ENCODE assay signal across 17 mouse cellular contexts in the genomic region with DNA sequence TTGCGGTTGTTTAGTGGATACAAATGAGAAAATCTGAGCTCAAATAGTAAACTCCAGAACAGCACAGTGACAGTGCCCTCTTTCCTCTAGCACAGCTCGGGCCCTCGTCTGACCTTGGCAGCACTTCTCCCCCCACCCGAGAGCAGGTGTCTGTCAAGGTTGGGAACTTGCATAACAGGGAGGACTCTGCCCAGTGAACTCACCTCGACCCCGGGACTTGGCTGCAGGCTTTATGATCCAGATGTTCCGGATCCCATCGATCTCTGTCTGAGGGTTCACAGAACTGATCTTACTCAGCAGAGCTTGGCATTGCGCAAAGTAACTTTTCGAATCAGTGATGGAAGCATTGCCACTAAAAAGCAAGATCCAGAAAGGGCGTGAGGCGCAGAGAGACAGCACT. TPM values are rescaled to one million over a fixed set of nuclear protein-coding genes. Genes with fewer than 3 reads are reported as not detected.
DNase-seq lines count a peak whose midpoint lies in the region; ATAC-seq and TF ChIP-seq lines count a peak whose summit lies in the region.
"Had no signal": no experiment of that assay in that cellular context is flagged by ENCODE, and none has a peak within 500 bp of the region (broad histone marks: within the 10 kb centered on the region; RNA-seq: fewer than 3 reads in every experiment).

No protein-coding gene starts in this region.

- DNase-seq in R1 (ENCODE audit: low read depth, low spot score): peak; percentile 74
- DNase-seq in thymus, postnatal 0 days (ENCODE audit: low spot score): no peak
- no peak for DNase-seq in left cerebral cortex, postnatal 10 days (ENCODE audit: extremely low spot score in 1 of 2, low spot score in 2 of 2)
- no peak for DNase-seq in left cerebral cortex, postnatal 14 days (ENCODE audit: low spot score in 2 of 2)
- no peak for DNase-seq in left cerebral cortex, adult 11 months (ENCODE audit: low spot score)
- DNase-seq: cerebellum, adult 9-10 months had no signal

- peaks cover 8% of the 10 kb centered on the region for H3K27me3 ChIP-seq in E14TG2a.4 (ENCODE audit: insufficient read depth, low read length)
- no peaks in the 10 kb centered on the region for H3K27me3 ChIP-seq in intestine, postnatal 0 days (replicated peaks; ENCODE audit: control insufficient read depth, insufficient read depth, low read length)
- no peaks in the 10 kb centered on the region for H3K27me3 ChIP-seq in liver, embryonic 15.5 days
- H3K27me3 ChIP-seq: embryonic facial prominence, embryonic 13.5 days; forebrain, embryonic 15.5 days; limb, embryonic 12.5 days had no signal

- no peak overlapping the region for H3K9ac ChIP-seq in intestine, postnatal 0 days (ENCODE audit: low read depth, low read length)
- no peak overlapping the region for H3K9ac ChIP-seq in liver, embryonic 15.5 days
- H3K9ac ChIP-seq: embryonic facial prominence, embryonic 13.5 days; forebrain, embryonic 15.5 days; limb, embryonic 12.5 days had no signal

- ATAC-seq in intestine, postnatal 0 days: peak; percentile 69
- peak; percentile 67; the same call in 1 of the 2 replicates for ATAC-seq in liver, embryonic 15.5 days (ENCODE audit: insufficient read depth)
- ATAC-seq: forebrain, embryonic 15.5 days had no signal

- peaks cover 71% of the 10 kb centered on the region for H3K4me1 ChIP-seq in E14TG2a.4 (replicated peaks; ENCODE audit: low read depth, low read length)
- H3K4me1 ChIP-seq in intestine, postnatal 0 days (replicated peaks; ENCODE audit: control insufficient read depth, insufficient read depth, low read length): no peaks in the 10 kb centered on the region
- no peaks in the 10 kb centered on the region for H3K4me1 ChIP-seq in liver, embryonic 15.5 days (replicated peaks)
- H3K4me1 ChIP-seq: embryonic facial prominence, embryonic 13.5 days; forebrain, embryonic 15.5 days; limb, embryonic 12.5 days; megakaryocyte, embryonic 14.5 days had no signal

- H3K27ac ChIP-seq in intestine, postnatal 0 days (ENCODE audit: low read depth, low read length): no peak overlapping the region
- no peak overlapping the region for H3K27ac ChIP-seq in liver, embryonic 15.5 days (replicated peaks)
- H3K27ac ChIP-seq: embryonic facial prominence, embryonic 13.5 days; forebrain, embryonic 15.5 days; limb, embryonic 12.5 days had no signal

- TF ChIP-seq CTCF in E14TG2a.4 (conservative IDR thresholded peaks at IDR 0.05; ENCODE audit: low read length): no peak
- TF ChIP-seq CTCF in intestine, postnatal 0 days (IDR thresholded peaks at IDR 0.05; ENCODE audit: low read depth): no peak

- peak overlapping the region; percentile 4; the same call in 1 of the 2 replicates for H3K4me3 ChIP-seq in E14TG2a.4 (replicated peaks; ENCODE audit: low read length)
- H3K4me3 ChIP-seq in intestine, postnatal 0 days (ENCODE audit: low read depth, low read length): no peak overlapping the region
- H3K4me3 ChIP-seq in liver, embryonic 15.5 days (replicated peaks): no peak overlapping the region
- H3K4me3 ChIP-seq: embryonic facial prominence, embryonic 13.5 days; forebrain, embryonic 15.5 days; limb, embryonic 12.5 days; megakaryocyte, embryonic 14.5 days had no signal

- 40% methylated on average over 12 of the region's 12 CpGs for WGBS in intestine, postnatal 0 days
- 55% methylated on average over 12 of the region's 12 CpGs for WGBS in liver, embryonic 15.5 days (ENCODE audit: insufficient replicate concordance)

- no peaks in the 10 kb centered on the region for H3K36me3 ChIP-seq in E14TG2a.4 (ENCODE audit: insufficient read depth, low read length)
- H3K36me3 ChIP-seq in intestine, postnatal 0 days (ENCODE audit: control insufficient read depth, insufficient read depth): no peaks in the 10 kb centered on the region
- no peaks in the 10 kb centered on the region for H3K36me3 ChIP-seq in liver, embryonic 15.5 days (replicated peaks)
- H3K36me3 ChIP-seq: embryonic facial prominence, embryonic 13.5 days; forebrain, embryonic 15.5 days; limb, embryonic 12.5 days had no signal

- no peak overlapping the region for H3K4me2 ChIP-seq in intestine, postnatal 0 days (replicated peaks; ENCODE audit: low read depth)
- H3K4me2 ChIP-seq in liver, embryonic 15.5 days: no peak overlapping the region
- H3K4me2 ChIP-seq: embryonic facial prominence, embryonic 13.5 days; forebrain, embryonic 15.5 days; limb, embryonic 12.5 days had no signal

- no peaks in the 10 kb centered on the region for H3K9me3 ChIP-seq in E14TG2a.4 (ENCODE audit: low read length)
- no peaks in the 10 kb centered on the region for H3K9me3 ChIP-seq in intestine, postnatal 0 days (ENCODE audit: control insufficient read depth)
- no peaks in the 10 kb centered on the region for H3K9me3 ChIP-seq in liver, embryonic 15.5 days (replicated peaks)
- H3K9me3 ChIP-seq: embryonic facial prominence, embryonic 13.5 days; forebrain, embryonic 15.5 days; limb, embryonic 12.5 days; megakaryocyte, embryonic 14.5 days had no signal

- intact Hi-C loops in left cerebral cortex, postnatal 10 days (cut with DNase I): no loop called here
- intact Hi-C loops in left cerebral cortex, postnatal 14 days (cut with DNase I): no loop called here

RNA-seq across cellular contexts. Expression of gene Ttll8, which starts 34.9 kb away (rescaled TPM):
- polyA plus RNA-seq in intestine, postnatal 0 days (2015; fragmentation: Nextera tagmentation; extraction: Ambion mirVana): not detected in 2 replicates
- not detected in 2 replicates for polyA plus RNA-seq in liver, embryonic 15.5 days (2015; fragmentation: Nextera tagmentation; extraction: Ambion mirVana)
- polyA plus RNA-seq in thymus, postnatal 0 days (2015; fragmentation: Nextera tagmentation; extraction: Ambion mirVana): not detected in 2 replicates
- total RNA-seq in left cerebral cortex, postnatal 10 days (2021): 1 to 10 TPM; 1.3 to 1.7 TPM
- 1 to 10 TPM in 1 of 2 experiments, under 1 TPM in 1; 0.81 to 1.7 TPM for total RNA-seq in left cerebral cortex, postnatal 14 days (2021)
- total RNA-seq: heart, adult 8-10 months; hematopoietic stem cell, adult 5-6 weeks had no signal
- polyA plus RNA-seq: embryonic facial prominence, embryonic 13.5 days; forebrain, embryonic 15.5 days; limb, embryonic 12.5 days; neural tube, embryonic 11.5 days; urinary bladder, adult 2 months had no signal

RNA-seq across cellular contexts. Expression of gene Pim3, which starts 57.3 kb away (rescaled TPM):
- 28.0 and 36.8 TPM in 2 replicates for polyA plus RNA-seq in intestine, postnatal 0 days (2015; fragmentation: Nextera tagmentation; extraction: Ambion mirVana)
- polyA plus RNA-seq in liver, embryonic 15.5 days (2015; fragmentation: Nextera tagmentation; extraction: Ambion mirVana): 22.0 and 34.4 TPM in 2 replicates
- 40.2 and 43.8 TPM in 2 replicates for polyA plus RNA-seq in thymus, postnatal 0 days (2015; fragmentation: Nextera tagmentation; extraction: Ambion mirVana)
- 10 to 100 TPM; 40.6 to 44.0 TPM for total RNA-seq in left cerebral cortex, postnatal 10 days (2021)
- total RNA-seq in left cerebral cortex, postnatal 14 days (2021): 10 to 100 TPM; 37.3 to 40.4 TPM

RNA-seq across cellular contexts. Expression of gene Mlc1, which starts 59.5 kb away (rescaled TPM):
- not detected in 2 replicates for polyA plus RNA-seq in intestine, postnatal 0 days (2015; fragmentation: Nextera tagmentation; extraction: Ambion mirVana)
- not detected in 2 replicates for polyA plus RNA-seq in liver, embryonic 15.5 days (2015; fragmentation: Nextera tagmentation; extraction: Ambion mirVana)
- polyA plus RNA-seq in thymus, postnatal 0 days (2015; fragmentation: Nextera tagmentation; extraction: Ambion mirVana): 0.08 TPM in 1 of 2 replicates, not detected in the other
- 10 to 100 TPM; 89.8 to 93.9 TPM for total RNA-seq in left cerebral cortex, postnatal 10 days (2021)
- 100 to 1,000 TPM; 100 to 105 TPM for total RNA-seq in left cerebral cortex, postnatal 14 days (2021)
- total RNA-seq: heart, adult 8-10 months; hematopoietic stem cell, adult 5-6 weeks had no signal
- polyA plus RNA-seq: limb, embryonic 12.5 days had no signal
